Mouse (Mus musculus) midbrain, embryonic 12.5 days (tissue): ENCODE data around the gene Ptpn1. TPM values are rescaled to one million over a fixed set of nuclear protein-coding genes. Genes with fewer than 3 reads are reported as not detected.

Source experiments
- ATAC-seq: fragments of 200-750 bp; cut with Nextera tagmentation; 2 replicates; pipeline ENCODE4 v1.8.0; 2017; ENCODE audit warnings: low read depth, moderate TSS enrichment, moderate library complexity; ENCODE audit not compliant: low FRiP score
- H3K27ac ChIP-seq: fragments of 300-500 bp; sonication (generic); replicated peaks from 2 replicates; pipeline ENCODE4 v1.5.1; 2016; ENCODE audit warnings: mild to moderate bottlenecking
- H3K27me3 ChIP-seq: fragments of 300-500 bp; sonication (generic); 2 replicates; pipeline ENCODE4 v1.6.1; 2016; ENCODE audit warnings: mild to moderate bottlenecking
- H3K36me3 ChIP-seq: fragments of 300-500 bp; sonication (generic); 2 replicates; pipeline ENCODE4 v1.6.1; 2016
- H3K4me1 ChIP-seq: fragments of 300-500 bp; sonication (generic); 2 replicates; pipeline ENCODE4 v1.6.1; 2016
- H3K4me2 ChIP-seq: fragments of 300-500 bp; sonication (generic); replicated peaks from 2 replicates; pipeline ENCODE4 v1.6.1; 2016; ENCODE audit warnings: mild to moderate bottlenecking, moderate library complexity
- H3K4me3 ChIP-seq: fragments of 300-500 bp; sonication (generic); 2 replicates; pipeline ENCODE4 v1.5.1; 2016; ENCODE audit warnings: mild to moderate bottlenecking
- H3K9ac ChIP-seq: fragments of 300-500 bp; sonication (generic); replicated peaks from 2 replicates; pipeline ENCODE4 v1.6.1; 2016; ENCODE audit warnings: mild to moderate bottlenecking, moderate library complexity
- H3K9me3 ChIP-seq: fragments of 300-500 bp; sonication (generic); 2 replicates; pipeline ENCODE4 v1.6.1; 2016; ENCODE audit warnings: mild to moderate bottlenecking
- WGBS: fragments of 180-500 bp; shearing (Covaris S2); methylation state at CpG from one replicate; pipeline ENCODE4 v1.1.7; 2016; 5-methylcytosine and 5-hydroxymethylcytosine counted together
- polyA plus RNA-seq: library from polyadenylated mRNA; unstranded; fragments of >200 nt; fragmentation: Nextera tagmentation; extraction: Ambion mirVana; gene quantifications from 2 replicates; pipeline ENCODE4 v1.2.1, GENCODE M21; 2016

Ptpn1 gene
- polyA plus RNA-seq, 1 experiment from 2014 or later, result 117 TPM

GRCm38 (mm10) chr2:167924803-167925604 lies 6.9 kb upstream of the Ptpn1 start:
- peak; percentile 73 for ATAC-seq
- 6% methylated on average over 29 of the region's 29 CpGs for WGBS
- peak overlapping the region; percentile 42 for H3K9ac ChIP-seq
- peaks cover 3% of the 10 kb centered on the region; the same call in 1 of the 2 replicates for H3K27me3 ChIP-seq
- H3K9me3 ChIP-seq, result no peaks in the 10 kb centered on the region
- no peaks in the 10 kb centered on the region for H3K36me3 ChIP-seq
- H3K4me3 ChIP-seq, result peak overlapping the region; percentile 40
- H3K4me2 ChIP-seq, result peak overlapping the region; percentile 68
- H3K4me1 ChIP-seq, result 0 out of 2 replicates have a peak, but pooled peaks cover 6% of the 10 kb centered on the region
- H3K27ac ChIP-seq, result 0 out of 2 replicates have a peak overlapping the region, but pooled peaks have one; percentile 1

GRCm38 (mm10) chr2:167925841-167926800 lies 5.7 kb upstream of the Ptpn1 start:
- no peak overlapping the region for H3K4me3 ChIP-seq
- ATAC-seq, result no peak
- no peak overlapping the region for H3K27ac ChIP-seq
- no peaks in the 10 kb centered on the region for H3K9me3 ChIP-seq
- no peak overlapping the region for H3K9ac ChIP-seq
- 0 out of 2 replicates have a peak, but pooled peaks cover 6% of the 10 kb centered on the region for H3K4me1 ChIP-seq
- H3K36me3 ChIP-seq, result no peaks in the 10 kb centered on the region
- 86% methylated on average over 11 of the region's 11 CpGs for WGBS
- 0 out of 2 replicates have a peak overlapping the region, but pooled peaks have one; percentile 68 for H3K4me2 ChIP-seq
- H3K27me3 ChIP-seq, result peaks cover 3% of the 10 kb centered on the region; the same call in 1 of the 2 replicates

- Histone ChIP-seq H3K4me3 (no peak overlapping the region), H3K27ac (no peak overlapping the region)
- 68% methylated on average over 4 of the region's 4 CpGs for WGBS
Measured at GRCm38 (mm10) chr2:167928002-167928526, 3.8 kb upstream of the Ptpn1 start.

GRCm38 (mm10) chr2:167928972-167929371 lies 2.9 kb upstream of the Ptpn1 start:
- WGBS, result 88% methylated on average over 3 of the region's 3 CpGs
- H3K9me3 ChIP-seq, result no peaks in the 10 kb centered on the region
- H3K36me3 ChIP-seq, result no peaks in the 10 kb centered on the region
- no peaks in the 10 kb centered on the region for H3K27me3 ChIP-seq
- peaks cover 22% of the 10 kb centered on the region for H3K4me1 ChIP-seq
- H3K9ac ChIP-seq, result no peak overlapping the region
- no peak overlapping the region for H3K4me2 ChIP-seq
- no peak for ATAC-seq
- H3K4me3 ChIP-seq, result no peak overlapping the region
- H3K27ac ChIP-seq, result no peak overlapping the region

More at GRCm38 (mm10) chr2:167928002-167928526, 3.8 kb upstream of the Ptpn1 start:
- no peak for ATAC-seq
- H3K9ac ChIP-seq, result no peak overlapping the region
- H3K4me2 ChIP-seq, result no peak overlapping the region
- H3K27me3 ChIP-seq, result no peaks in the 10 kb centered on the region
- H3K4me1 ChIP-seq, result peaks cover 13% of the 10 kb centered on the region
- no peaks in the 10 kb centered on the region for H3K9me3 ChIP-seq
- no peaks in the 10 kb centered on the region for H3K36me3 ChIP-seq

GRCm38 (mm10) chr2:167930975-167931374 lies 882 bp upstream of the Ptpn1 start:
- Histone ChIP-seq H3K4me1 (peaks cover 29% of the 10 kb centered on the region), H3K9ac (no peak overlapping the region; the same call in 1 of the 2 replicates), H3K9me3 (no peaks in the 10 kb centered on the region), H3K27me3 (no peaks in the 10 kb centered on the region), H3K4me2 (peak overlapping the region; percentile 77; the same call in 1 of the 2 replicates), H3K4me3 (no peak overlapping the region), H3K36me3 (peaks cover 5% of the 10 kb centered on the region; the same call in 1 of the 2 replicates), H3K27ac (no peak overlapping the region)
- 98% methylated on average over 3 of the region's 3 CpGs for WGBS
- ATAC-seq, result no peak

GRCm38 (mm10) chr2:167932727-167933231 lies 922 bp downstream of the Ptpn1 start:
- Histone ChIP-seq H3K9me3 (no peaks in the 10 kb centered on the region), H3K27ac (peak overlapping the region; percentile 71), H3K4me2 (peak overlapping the region; percentile 77), H3K36me3 (peaks cover 8% of the 10 kb centered on the region), H3K27me3 (no peaks in the 10 kb centered on the region), H3K4me1 (peaks cover 38% of the 10 kb centered on the region), H3K4me3 (peak overlapping the region; percentile 96), H3K9ac (peak overlapping the region; percentile 95)
- WGBS, result under 1% methylated on average over 18 of the region's 18 CpGs
- peak; percentile 61 for ATAC-seq

GRCm38 (mm10) chr2:167933397-167933796 lies 1.5 kb downstream of the Ptpn1 start:
- Histone ChIP-seq H3K4me3 (peak overlapping the region; percentile 96), H3K9me3 (no peaks in the 10 kb centered on the region), H3K36me3 (peaks cover 8% of the 10 kb centered on the region), H3K27me3 (no peaks in the 10 kb centered on the region), H3K4me1 (peaks cover 38% of the 10 kb centered on the region), H3K27ac (peak overlapping the region; percentile 71; the same call in 1 of the 2 replicates), H3K4me2 (peak overlapping the region; percentile 77), H3K9ac (peak overlapping the region; percentile 95)
- 16% methylated on average over 7 of the region's 7 CpGs for WGBS
- no peak for ATAC-seq

GRCm38 (mm10) chr2:167935956-167936355 lies 4.1 kb downstream of the Ptpn1 start:
- no peaks in the 10 kb centered on the region for H3K9me3 ChIP-seq
- no peaks in the 10 kb centered on the region for H3K27me3 ChIP-seq
- ATAC-seq, result no peak
- H3K4me1 ChIP-seq, result peaks cover 64% of the 10 kb centered on the region
- WGBS, result 82% methylated on average over 3 of the region's 3 CpGs
- no peak overlapping the region for H3K9ac ChIP-seq
- H3K27ac ChIP-seq, result no peak overlapping the region
- H3K4me2 ChIP-seq, result no peak overlapping the region
- H3K4me3 ChIP-seq, result no peak overlapping the region
- H3K36me3 ChIP-seq, result peaks cover 8% of the 10 kb centered on the region

- ATAC-seq, result no peak
- H3K27me3 ChIP-seq, result no peaks in the 10 kb centered on the region
- no peaks in the 10 kb centered on the region for H3K9me3 ChIP-seq
- H3K27ac ChIP-seq, result no peak overlapping the region
- H3K4me2 ChIP-seq, result no peak overlapping the region
- 88% methylated on average over 3 of the region's 3 CpGs for WGBS
- H3K36me3 ChIP-seq, result peaks cover 8% of the 10 kb centered on the region
- no peak overlapping the region for H3K9ac ChIP-seq
- no peak overlapping the region for H3K4me3 ChIP-seq
- H3K4me1 ChIP-seq, result peaks cover 75% of the 10 kb centered on the region
Measured at GRCm38 (mm10) chr2:167938786-167939185, 6.9 kb downstream of the Ptpn1 start.

- no peaks in the 10 kb centered on the region for H3K27me3 ChIP-seq
- no peak overlapping the region for H3K27ac ChIP-seq
- H3K36me3 ChIP-seq, result peaks cover 8% of the 10 kb centered on the region
- H3K4me2 ChIP-seq, result no peak overlapping the region
- no peak overlapping the region for H3K4me3 ChIP-seq
- WGBS, result 66% methylated on average over 4 of the region's 4 CpGs
- no peak for ATAC-seq
- H3K9me3 ChIP-seq, result no peaks in the 10 kb centered on the region
- no peak overlapping the region for H3K9ac ChIP-seq
- H3K4me1 ChIP-seq, result peaks cover 74% of the 10 kb centered on the region
Measured at GRCm38 (mm10) chr2:167939204-167939603, 7.3 kb downstream of the Ptpn1 start.

- H3K4me3 ChIP-seq, result no peak overlapping the region
- H3K9ac ChIP-seq, result no peak overlapping the region
- H3K27me3 ChIP-seq, result no peaks in the 10 kb centered on the region
- H3K4me2 ChIP-seq, result no peak overlapping the region
- peaks cover 78% of the 10 kb centered on the region for H3K4me1 ChIP-seq
- H3K27ac ChIP-seq, result no peak overlapping the region
- no peaks in the 10 kb centered on the region for H3K9me3 ChIP-seq
- peaks cover 8% of the 10 kb centered on the region for H3K36me3 ChIP-seq
- WGBS, result 62% methylated on average over 11 of the region's 11 CpGs
- no peak for ATAC-seq
Measured at GRCm38 (mm10) chr2:167939632-167940399, 8.0 kb downstream of the Ptpn1 start.
